Mouse (Mus musculus) intestine, embryonic 15.5 days (tissue): ENCODE measurements around the gene Hsd17b13. TPM values are rescaled to one million over a fixed set of nuclear protein-coding genes. Genes with fewer than 3 reads are reported as not detected.
"Not testable (repeated sequence)": the region's sequence is repeated elsewhere in the genome, so short reads cannot be mapped to it uniquely, and the experiment has no call there.

Experiments
- ATAC-seq: fragments of 200-750 bp; cut with Nextera tagmentation; 2 replicates; pipeline ENCODE4 v1.8.0; 2017; ENCODE audit warnings: moderate TSS enrichment, moderate library complexity
- H3K27ac ChIP-seq: fragments of 300-500 bp; sonication (generic); 2 replicates; pipeline ENCODE4 v1.5.1; 2015; ENCODE audit warnings: mild to moderate bottlenecking, inconsistent platforms
- H3K27me3 ChIP-seq: fragments of 300-500 bp; sonication (generic); replicated peaks from 2 replicates; pipeline ENCODE4 v1.6.1; 2015; ENCODE audit warnings: inconsistent platforms
- H3K36me3 ChIP-seq: fragments of 300-500 bp; sonication (generic); 2 replicates; pipeline ENCODE4 v1.6.1; 2015; ENCODE audit warnings: inconsistent platforms
- H3K4me1 ChIP-seq: fragments of 300-500 bp; sonication (generic); replicated peaks from 2 replicates; pipeline ENCODE4 v1.6.1; 2015; ENCODE audit warnings: inconsistent platforms
- H3K4me2 ChIP-seq: fragments of 300-500 bp; sonication (generic); replicated peaks from 2 replicates; pipeline ENCODE4 v1.6.1; 2015; ENCODE audit warnings: mild to moderate bottlenecking, inconsistent platforms
- H3K4me3 ChIP-seq: fragments of 300-500 bp; sonication (generic); replicated peaks from 2 replicates; pipeline ENCODE4 v1.5.1; 2015; ENCODE audit warnings: inconsistent platforms
- H3K9ac ChIP-seq: fragments of 300-500 bp; sonication (generic); 2 replicates; pipeline ENCODE4 v1.6.1; 2015; ENCODE audit warnings: inconsistent platforms
- H3K9me3 ChIP-seq: fragments of 300-500 bp; sonication (generic); 2 replicates; pipeline ENCODE4 v1.6.1; 2016; ENCODE audit warnings: inconsistent platforms
- whole genome bisulfite sequencing: fragments of 180-500 bp; shearing (Covaris S2); methylation state at CpG from one replicate; pipeline ENCODE4 v1.1.7; 2015; 5-methylcytosine and 5-hydroxymethylcytosine counted together
- polyA plus RNA-seq: library from polyadenylated mRNA; unstranded; fragments of >200 nt; fragmentation: Nextera tagmentation; extraction: Ambion mirVana; gene quantifications from 2 replicates; pipeline ENCODE4 v1.2.1, GENCODE M21; 2015

Hsd17b13 gene
- polyA plus RNA-seq, 1 experiment from 2014 or later: 22.0 TPM

GRCm38 (mm10) chr5:103931924-103932323 lies 45.3 kb downstream of the Hsd17b13 start:
- ATAC-seq, H3K36me3 ChIP-seq, H3K9me3 ChIP-seq, H3K27ac ChIP-seq, H3K9ac ChIP-seq, H3K27me3 ChIP-seq, H3K4me3 ChIP-seq, H3K4me1 ChIP-seq, H3K4me2 ChIP-seq: not testable (repeated sequence)

GRCm38 (mm10) chr5:103930511-103930910 lies 46.7 kb downstream of the Hsd17b13 start:
- H3K9ac ChIP-seq: no peak overlapping the region
- H3K4me3 ChIP-seq: no peak overlapping the region
- 85% methylated on average over 5 of the region's 5 CpGs for WGBS
- H3K36me3 ChIP-seq: no peaks in the 10 kb centered on the region
- H3K27me3 ChIP-seq: 0 out of 2 replicates have a peak, but pooled peaks cover 4% of the 10 kb centered on the region
- no peak overlapping the region for H3K27ac ChIP-seq
- H3K9me3 ChIP-seq: no peaks in the 10 kb centered on the region
- no peak overlapping the region for H3K4me2 ChIP-seq
- no peak for ATAC-seq
- 0 out of 2 replicates have a peak, but pooled peaks cover 6% of the 10 kb centered on the region for H3K4me1 ChIP-seq

GRCm38 (mm10) chr5:103928196-103928550 lies 49.0 kb downstream of the Hsd17b13 start:
- H3K4me3 ChIP-seq: no peak overlapping the region

GRCm38 (mm10) chr5:103927429-103928195 lies 49.6 kb downstream of the Hsd17b13 start:
- H3K36me3 ChIP-seq: no peaks in the 10 kb centered on the region
- H3K4me2 ChIP-seq: peak overlapping the region; percentile 53
- WGBS: 27% methylated on average over 27 of the region's 27 CpGs

More at GRCm38 (mm10) chr5:103928196-103928550, 49.0 kb downstream of the Hsd17b13 start:
- no peak overlapping the region for H3K9ac ChIP-seq
- no peak for ATAC-seq
- 0 out of 2 replicates have a peak, but pooled peaks cover 6% of the 10 kb centered on the region for H3K4me1 ChIP-seq
- 71% methylated on average over 7 of the region's 7 CpGs for WGBS
- H3K27ac ChIP-seq: no peak overlapping the region
- H3K9me3 ChIP-seq: no peaks in the 10 kb centered on the region
- no peaks in the 10 kb centered on the region for H3K36me3 ChIP-seq
- H3K4me2 ChIP-seq: no peak overlapping the region
- 0 out of 2 replicates have a peak, but pooled peaks cover 4% of the 10 kb centered on the region for H3K27me3 ChIP-seq

GRCm38 (mm10) chr5:103926398-103926797 lies 50.8 kb downstream of the Hsd17b13 start:
- no peak overlapping the region for H3K4me3 ChIP-seq

More at GRCm38 (mm10) chr5:103927429-103928195, 49.6 kb downstream of the Hsd17b13 start:
- Histone ChIP-seq H3K9ac (0 out of 2 replicates have a peak overlapping the region, but pooled peaks have one; percentile 22), H3K4me3 (0 out of 2 replicates have a peak overlapping the region, but pooled peaks have one; percentile 6), H3K4me1 (0 out of 2 replicates have a peak, but pooled peaks cover 6% of the 10 kb centered on the region), H3K9me3 (no peaks in the 10 kb centered on the region), H3K27ac (no peak overlapping the region), H3K27me3 (0 out of 2 replicates have a peak, but pooled peaks cover 4% of the 10 kb centered on the region)
- ATAC-seq: peak; percentile 71

GRCm38 (mm10) chr5:103923755-103924154 lies 53.5 kb downstream of the Hsd17b13 start:
- no peaks in the 10 kb centered on the region for H3K36me3 ChIP-seq
- H3K9me3 ChIP-seq: no peaks in the 10 kb centered on the region
- H3K4me1 ChIP-seq: 0 out of 2 replicates have a peak, but pooled peaks cover 6% of the 10 kb centered on the region
- no peak overlapping the region for H3K9ac ChIP-seq
- no peak overlapping the region for H3K27ac ChIP-seq
- H3K27me3 ChIP-seq: no peaks in the 10 kb centered on the region
- ATAC-seq: no peak
- WGBS: 76% methylated on average over 2 of the region's 2 CpGs
- no peak overlapping the region for H3K4me2 ChIP-seq
- H3K4me3 ChIP-seq: no peak overlapping the region

More at GRCm38 (mm10) chr5:103926398-103926797, 50.8 kb downstream of the Hsd17b13 start:
- Histone ChIP-seq H3K27me3 (0 out of 2 replicates have a peak, but pooled peaks cover 4% of the 10 kb centered on the region), H3K36me3 (no peaks in the 10 kb centered on the region), H3K4me2 (no peak overlapping the region), H3K9ac (no peak overlapping the region), H3K9me3 (no peaks in the 10 kb centered on the region), H3K27ac (no peak overlapping the region), H3K4me1 (0 out of 2 replicates have a peak, but pooled peaks cover 6% of the 10 kb centered on the region)
- WGBS: 68% methylated on average over 12 of the region's 12 CpGs
- ATAC-seq: no peak

GRCm38 (mm10) chr5:103923101-103923500 lies 54.1 kb downstream of the Hsd17b13 start:
- Histone ChIP-seq H3K4me3 (no peak overlapping the region), H3K9me3 (no peaks in the 10 kb centered on the region), H3K36me3 (no peaks in the 10 kb centered on the region), H3K9ac (no peak overlapping the region), H3K27me3 (no peaks in the 10 kb centered on the region), H3K4me2 (no peak overlapping the region), H3K4me1 (0 out of 2 replicates have a peak, but pooled peaks cover 6% of the 10 kb centered on the region), H3K27ac (no peak overlapping the region)
- WGBS: 75% methylated on average over 6 of the region's 6 CpGs
- no peak for ATAC-seq

GRCm38 (mm10) chr5:103922436-103922835 lies 54.8 kb downstream of the Hsd17b13 start:
- no peak overlapping the region for H3K9ac ChIP-seq
- no peaks in the 10 kb centered on the region for H3K9me3 ChIP-seq
- H3K27me3 ChIP-seq: no peaks in the 10 kb centered on the region
- no peak overlapping the region for H3K4me2 ChIP-seq
- no peaks in the 10 kb centered on the region for H3K4me1 ChIP-seq
- 74% methylated on average over 5 of the region's 5 CpGs for WGBS
- no peak overlapping the region for H3K4me3 ChIP-seq
- H3K36me3 ChIP-seq: no peaks in the 10 kb centered on the region
- H3K27ac ChIP-seq: no peak overlapping the region
- ATAC-seq: no peak

- no peak overlapping the region for H3K4me3 ChIP-seq
- no peaks in the 10 kb centered on the region for H3K9me3 ChIP-seq
- WGBS: 58% methylated on average over 4 of the region's 4 CpGs
- no peak for ATAC-seq
- H3K9ac ChIP-seq: no peak overlapping the region
- H3K27ac ChIP-seq: no peak overlapping the region
- no peaks in the 10 kb centered on the region for H3K27me3 ChIP-seq
- no peaks in the 10 kb centered on the region for H3K36me3 ChIP-seq
- H3K4me2 ChIP-seq: no peak overlapping the region
- no peaks in the 10 kb centered on the region for H3K4me1 ChIP-seq
These were observed 57.7 kb downstream of the Hsd17b13 start for GRCm38 (mm10) chr5:103919497-103919896.

GRCm38 (mm10) chr5:103918233-103918632 lies 59.0 kb downstream of the Hsd17b13 start:
- Histone ChIP-seq H3K27me3 (no peaks in the 10 kb centered on the region; the same call in 1 of the 2 replicates), H3K9me3 (no peaks in the 10 kb centered on the region), H3K9ac (no peak overlapping the region), H3K4me3 (no peak overlapping the region), H3K4me1 (no peaks in the 10 kb centered on the region), H3K27ac (no peak overlapping the region), H3K4me2 (no peak overlapping the region), H3K36me3 (no peaks in the 10 kb centered on the region)
- no peak for ATAC-seq
- WGBS: 72% methylated on average over 3 of the region's 3 CpGs

GRCm38 (mm10) chr5:103917357-103917895 lies 59.8 kb downstream of the Hsd17b13 start:
- peak; percentile 20; the same call in 1 of the 2 replicates for ATAC-seq
- 61% methylated on average over 8 of the region's 8 CpGs for WGBS
- H3K9me3 ChIP-seq: no peaks in the 10 kb centered on the region
- H3K4me3 ChIP-seq: no peak overlapping the region
- H3K9ac ChIP-seq: no peak overlapping the region
- H3K27me3 ChIP-seq: no peaks in the 10 kb centered on the region; the same call in 1 of the 2 replicates
- no peaks in the 10 kb centered on the region for H3K36me3 ChIP-seq
- no peak overlapping the region for H3K27ac ChIP-seq
- no peak overlapping the region for H3K4me2 ChIP-seq
- H3K4me1 ChIP-seq: no peaks in the 10 kb centered on the region

- Histone ChIP-seq H3K4me2 (no peak overlapping the region), H3K27me3 (no peaks in the 10 kb centered on the region; the same call in 1 of the 2 replicates), H3K4me1 (no peaks in the 10 kb centered on the region), H3K9me3 (no peaks in the 10 kb centered on the region), H3K27ac (no peak overlapping the region), H3K4me3 (no peak overlapping the region), H3K36me3 (no peaks in the 10 kb centered on the region), H3K9ac (no peak overlapping the region)
- ATAC-seq: peak; percentile 72
- WGBS: 59% methylated on average over 12 of the region's 12 CpGs
These were observed 60.4 kb downstream of the Hsd17b13 start for GRCm38 (mm10) chr5:103916595-103917356.
